Mouse (Mus musculus) neural tube, embryonic 11.5 days (tissue): Measurements from ENCODE around the gene Itga3. TPM values are rescaled to one million over a fixed set of nuclear protein-coding genes. Genes with fewer than 3 reads are reported as not detected.

Source experiments
- ATAC-seq: fragments of 200-750 bp; cut with Nextera tagmentation; 2 replicates; pipeline ENCODE4 v1.8.0; 2017; ENCODE audit warnings: moderate number of reproducible peaks, mild to moderate bottlenecking, moderate TSS enrichment, moderate library complexity; ENCODE audit not compliant: insufficient read depth, low FRiP score, low TSS enrichment
- DNase-seq: peaks from one replicate; pipeline ENCODE4 v3.0.0-alpha.2; 2015; ENCODE audit warnings: low spot score
- H3K27ac ChIP-seq: fragments of 300-500 bp; sonication (generic); 2 replicates; pipeline ENCODE4 v1.5.1; 2014; ENCODE audit warnings: low read depth, mild to moderate bottlenecking, low read length
- H3K27me3 ChIP-seq: fragments of 300-500 bp; sonication (generic); 2 replicates; pipeline ENCODE4 v1.6.1; 2014; ENCODE audit warnings: mild to moderate bottlenecking, low read length, mixed read lengths; ENCODE audit not compliant: control insufficient read depth, insufficient read depth
- H3K36me3 ChIP-seq: fragments of 300-500 bp; sonication (generic); 2 replicates; pipeline ENCODE4 v1.6.1; 2014; ENCODE audit warnings: mild to moderate bottlenecking, low read length, moderate library complexity, mixed read lengths; ENCODE audit not compliant: control insufficient read depth, insufficient read depth
- H3K4me1 ChIP-seq: fragments of 300-500 bp; sonication (generic); 2 replicates; pipeline ENCODE4 v1.6.1; 2014; ENCODE audit warnings: low read length, mixed read lengths; ENCODE audit not compliant: control insufficient read depth, insufficient read depth
- H3K4me2 ChIP-seq: fragments of 300-500 bp; sonication (generic); 2 replicates; pipeline ENCODE4 v1.6.1; 2014; ENCODE audit warnings: low read depth, mild to moderate bottlenecking, moderate library complexity
- H3K4me3 ChIP-seq: fragments of 300-500 bp; sonication (generic); 2 replicates; pipeline ENCODE4 v1.5.1; 2014; ENCODE audit warnings: low read depth, low read length
- H3K9ac ChIP-seq: fragments of 300-500 bp; sonication (generic); 2 replicates; pipeline ENCODE4 v1.6.1; 2014; ENCODE audit warnings: mild to moderate bottlenecking, low read length
- H3K9me3 ChIP-seq: fragments of 300-500 bp; sonication (generic); 2 replicates; pipeline ENCODE4 v1.6.1; 2016; ENCODE audit warnings: low read length; ENCODE audit not compliant: control insufficient read depth
- WGBS: fragments of 180-500 bp; shearing (Covaris S2); extraction: QIAGEN DNeasy Blood & Tissue Kit; methylation state at CpG from one replicate; pipeline ENCODE4 v1.1.7; 2014; 5-methylcytosine and 5-hydroxymethylcytosine counted together
- polyA plus RNA-seq: library from polyadenylated mRNA; unstranded; fragments of >200 nt; fragmentation: Nextera tagmentation; extraction: Ambion mirVana; gene quantifications from 2 replicates; pipeline ENCODE4 v1.2.1, GENCODE M21; 2014

Itga3 gene
- polyA plus RNA-seq, 1 experiment from 2014 or later, result 5.2 TPM

DNA sequence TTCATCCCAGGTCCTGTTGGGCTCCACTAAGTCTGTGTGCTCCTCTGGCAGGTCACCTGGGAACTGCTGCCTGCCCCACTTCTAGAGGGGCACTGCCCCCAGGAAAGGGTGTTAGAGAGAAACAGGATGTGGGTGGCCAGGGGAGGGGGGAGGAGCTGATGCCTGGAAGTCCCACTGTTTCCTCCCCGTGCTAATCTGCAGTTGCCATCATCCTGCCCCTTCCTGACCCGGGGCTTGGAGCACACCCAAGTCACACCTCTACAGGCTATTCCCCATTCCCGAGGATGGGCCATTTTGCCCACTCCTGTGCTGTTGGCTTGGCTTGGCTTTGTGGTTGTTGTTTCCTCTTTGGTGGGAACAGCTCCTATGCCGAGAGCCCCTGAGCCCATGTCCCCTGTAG is 76.1 kb downstream of the Itga3 start:
- no peaks in the 10 kb centered on the region for H3K9me3 ChIP-seq
- H3K9ac ChIP-seq, result peak overlapping the region; percentile 29; the same call in 1 of the 2 replicates
- H3K4me1 ChIP-seq, result peaks cover 29% of the 10 kb centered on the region
- no peak overlapping the region for H3K4me3 ChIP-seq
- WGBS, result 53% methylated on average over 4 of the region's 4 CpGs
- DNase-seq (no peak), ATAC-seq (no peak)
- H3K27me3 ChIP-seq, result no peaks in the 10 kb centered on the region
- H3K27ac ChIP-seq, result peak overlapping the region; percentile 63
- H3K36me3 ChIP-seq, result peaks cover 19% of the 10 kb centered on the region
- H3K4me2 ChIP-seq, result no peak overlapping the region

DNA sequence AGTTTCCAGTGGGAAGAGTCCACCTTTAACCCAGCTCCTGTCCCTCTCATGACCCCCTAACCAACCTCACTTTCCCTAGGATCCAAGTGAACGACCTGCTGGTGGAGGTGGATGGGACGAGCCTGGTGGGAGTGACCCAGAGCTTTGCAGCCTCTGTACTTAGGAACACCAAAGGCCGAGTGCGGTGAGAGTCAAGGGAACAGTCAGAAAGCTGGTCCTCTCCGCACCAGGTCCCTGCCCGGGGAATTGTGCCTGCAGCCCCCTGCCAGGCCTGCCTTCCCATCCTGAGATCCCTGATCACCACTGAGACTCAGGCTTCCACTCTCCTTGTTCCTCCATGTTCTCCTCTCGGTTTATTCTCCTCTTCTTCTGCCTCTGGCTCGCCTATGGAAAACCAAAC is 76.5 kb downstream of the Itga3 start:
- no peak for DNase-seq

DNA sequence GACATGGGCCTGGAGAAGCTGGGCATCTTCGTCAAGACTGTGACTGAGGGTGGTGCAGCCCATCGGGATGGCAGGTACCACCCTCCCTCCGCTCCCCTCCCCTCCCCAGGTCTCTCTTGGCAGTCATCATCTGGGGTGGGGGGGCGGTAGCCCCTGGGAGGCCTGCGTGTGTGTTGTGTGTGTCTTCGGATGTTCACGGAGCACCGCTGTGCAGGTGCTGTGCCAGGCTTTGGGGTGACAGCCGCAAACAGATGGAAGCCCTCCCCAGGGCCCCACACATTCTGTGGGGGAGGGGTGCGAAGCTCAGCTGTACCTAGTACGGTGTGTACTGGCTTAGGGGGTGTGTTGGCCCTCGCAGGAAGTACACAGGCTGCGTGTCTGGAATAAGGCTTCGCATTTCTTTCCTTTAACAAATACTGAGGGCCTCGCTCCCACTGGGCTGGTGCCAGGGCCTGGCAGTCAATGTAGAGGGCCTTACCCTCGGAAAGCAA is 78.5 kb downstream of the Itga3 start:
- Histone ChIP-seq H3K36me3 (peaks cover 19% of the 10 kb centered on the region), H3K4me2 (no peak overlapping the region; the same call in 1 of the 2 replicates), H3K27me3 (no peaks in the 10 kb centered on the region), H3K4me1 (peaks cover 53% of the 10 kb centered on the region), H3K4me3 (no peak overlapping the region; the same call in 1 of the 2 replicates), H3K9me3 (no peaks in the 10 kb centered on the region), H3K27ac (0 out of 2 replicates have a peak overlapping the region, but pooled peaks have one; percentile 20), H3K9ac (no peak overlapping the region)
- 84% methylated on average over 16 of the region's 16 CpGs for WGBS
- ATAC-seq (no peak), DNase-seq (no peak)

More for the DNA sequence above, 76.5 kb downstream of the Itga3 start:
- Histone ChIP-seq H3K4me3 (no peak overlapping the region), H3K27me3 (no peaks in the 10 kb centered on the region), H3K4me2 (0 out of 2 replicates have a peak overlapping the region, but pooled peaks have one; percentile 16), H3K4me1 (peaks cover 32% of the 10 kb centered on the region), H3K9ac (peak overlapping the region; percentile 29; the same call in 1 of the 2 replicates), H3K36me3 (peaks cover 19% of the 10 kb centered on the region), H3K9me3 (no peaks in the 10 kb centered on the region), H3K27ac (peak overlapping the region; percentile 63)
- ATAC-seq, result no peak
- WGBS, result 68% methylated on average over 8 of the region's 8 CpGs

DNA sequence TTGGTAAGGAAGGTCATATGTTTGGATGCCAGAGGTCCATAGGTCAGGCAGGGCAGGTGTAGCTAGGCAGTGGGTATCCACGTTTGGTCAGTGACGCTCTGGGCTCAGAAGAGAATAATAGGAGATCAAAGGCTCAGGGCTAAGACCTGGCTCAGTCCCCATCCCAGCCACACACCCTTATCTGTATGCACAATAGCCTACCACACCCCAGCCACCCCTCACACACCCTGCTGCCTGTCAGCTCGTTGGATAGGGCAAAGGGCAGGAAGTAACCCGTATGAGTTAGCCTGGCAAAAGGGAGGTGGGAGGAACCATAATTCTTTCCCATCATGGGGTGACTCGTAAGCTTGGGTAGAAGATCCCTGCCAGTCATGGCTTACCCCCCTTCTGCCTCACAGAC is 79.0 kb downstream of the Itga3 start:
- WGBS, result 64% methylated on average over 5 of the region's 5 CpGs
- no peak overlapping the region for H3K9ac ChIP-seq
- no peaks in the 10 kb centered on the region for H3K9me3 ChIP-seq
- DNase-seq, result no peak
- ATAC-seq, result no peak
- H3K27me3 ChIP-seq, result no peaks in the 10 kb centered on the region
- H3K4me3 ChIP-seq, result no peak overlapping the region; the same call in 1 of the 2 replicates
- H3K4me2 ChIP-seq, result no peak overlapping the region
- peaks cover 58% of the 10 kb centered on the region for H3K4me1 ChIP-seq
- no peak overlapping the region for H3K27ac ChIP-seq
- H3K36me3 ChIP-seq, result peaks cover 17% of the 10 kb centered on the region

DNA sequence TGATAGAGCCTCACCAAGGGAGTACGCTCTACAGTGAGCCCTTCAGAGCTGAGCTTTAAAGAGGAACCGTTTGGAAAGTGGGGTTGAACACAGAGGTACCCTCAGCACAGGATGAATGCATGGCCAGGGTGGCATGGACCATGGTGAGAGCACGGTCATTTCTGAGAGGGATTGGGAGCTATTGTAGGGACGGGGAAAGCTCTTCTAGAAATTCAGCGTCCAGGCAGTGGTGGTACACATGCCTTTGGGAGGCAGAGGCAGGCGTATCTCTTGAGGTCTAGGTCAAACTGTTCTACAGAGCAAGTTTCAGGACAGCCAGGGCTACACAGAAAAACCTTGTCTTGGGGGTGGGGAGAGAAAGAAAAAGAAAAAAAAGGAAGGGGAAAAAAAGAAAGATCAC is 79.6 kb downstream of the Itga3 start:
- Histone ChIP-seq H3K4me3 (peak overlapping the region; percentile 6; the same call in 1 of the 2 replicates), H3K4me2 (no peak overlapping the region), H3K9me3 (no peaks in the 10 kb centered on the region), H3K4me1 (peaks cover 59% of the 10 kb centered on the region), H3K9ac (no peak overlapping the region), H3K27me3 (no peaks in the 10 kb centered on the region), H3K36me3 (peaks cover 11% of the 10 kb centered on the region), H3K27ac (no peak overlapping the region)
- DNase-seq (no peak), ATAC-seq (no peak)
- WGBS, result 98% methylated on average over 6 of the region's 6 CpGs

DNA sequence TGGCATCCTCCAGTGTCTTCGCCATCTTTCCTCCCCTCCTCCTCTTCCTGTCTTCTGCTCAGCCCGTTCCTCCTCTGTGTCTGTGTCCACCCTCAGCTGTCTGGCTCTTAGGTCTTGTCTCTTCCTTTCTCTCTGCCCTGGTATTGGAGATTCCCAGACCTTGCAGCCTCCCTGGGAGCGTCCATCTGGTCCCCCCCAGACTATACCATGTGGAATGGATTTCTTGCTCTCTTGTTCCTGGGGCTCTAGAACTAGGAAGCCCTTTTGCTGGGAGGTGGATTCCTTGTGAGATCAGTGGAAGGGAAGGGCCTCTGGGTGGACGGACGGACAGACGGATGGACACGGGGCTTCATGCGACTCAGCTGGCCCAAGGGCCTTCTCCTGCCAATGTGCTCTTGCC is 80.5 kb downstream of the Itga3 start:
- Histone ChIP-seq H3K4me3 (no peak overlapping the region), H3K9ac (no peak overlapping the region), H3K36me3 (peaks cover 9% of the 10 kb centered on the region; the same call in 1 of the 2 replicates), H3K27ac (no peak overlapping the region), H3K9me3 (no peaks in the 10 kb centered on the region), H3K4me1 (peaks cover 56% of the 10 kb centered on the region), H3K4me2 (no peak overlapping the region), H3K27me3 (no peaks in the 10 kb centered on the region)
- ATAC-seq, result no peak
- no peak for DNase-seq
- 87% methylated on average over 8 of the region's 8 CpGs for WGBS

DNA sequence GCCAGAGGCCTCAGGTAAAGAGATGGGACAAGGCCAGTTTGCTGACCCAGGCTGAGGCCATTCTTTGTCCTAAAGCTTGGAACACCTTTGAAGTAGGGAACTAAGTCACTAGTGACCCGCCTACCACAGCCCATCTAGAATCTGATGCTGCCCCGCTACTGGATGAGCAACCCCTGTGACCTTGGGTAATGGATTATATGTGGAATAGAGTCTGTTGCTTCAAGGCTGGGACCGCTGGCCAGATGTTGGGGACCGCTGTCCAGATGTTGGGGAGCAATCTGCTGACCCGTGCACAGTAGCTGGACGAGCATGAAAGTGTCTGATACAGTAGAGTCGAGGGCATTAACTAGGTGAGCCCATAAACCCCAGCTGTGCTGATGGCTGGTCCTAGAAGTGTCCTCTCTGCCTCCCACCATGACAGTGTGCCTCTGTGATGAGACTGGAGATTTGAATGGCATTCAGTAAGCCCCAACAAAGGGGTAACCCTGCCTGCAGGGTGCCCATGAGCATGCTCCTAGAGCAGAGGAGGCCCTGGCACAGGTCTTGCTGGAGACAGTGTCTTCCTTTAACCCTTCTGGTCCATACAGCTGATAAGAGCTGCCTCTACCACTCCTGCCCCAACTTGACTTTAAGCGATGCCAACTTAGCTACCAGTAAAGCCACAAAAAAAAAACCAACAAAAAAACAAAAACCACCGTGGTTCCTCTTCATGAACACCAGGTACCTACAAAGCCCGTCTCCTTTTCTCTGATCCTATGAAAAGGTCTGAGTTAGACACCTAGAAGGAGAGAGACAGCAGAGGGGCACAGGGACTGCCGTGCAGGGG is 81.4 kb downstream of the Itga3 start:
- ATAC-seq, result no peak
- H3K27me3 ChIP-seq, result no peaks in the 10 kb centered on the region
- H3K4me3 ChIP-seq, result peak overlapping the region; percentile 98
- no peaks in the 10 kb centered on the region for H3K9me3 ChIP-seq
- DNase-seq, result no peak
- no peak overlapping the region for H3K27ac ChIP-seq
- H3K4me2 ChIP-seq, result peak overlapping the region; percentile 100
- 85% methylated on average over 11 of the region's 11 CpGs for WGBS
- peaks cover 6% of the 10 kb centered on the region; the same call in 1 of the 2 replicates for H3K36me3 ChIP-seq
- H3K4me1 ChIP-seq, result peaks cover 54% of the 10 kb centered on the region
- no peak overlapping the region; the same call in 1 of the 2 replicates for H3K9ac ChIP-seq
